Mouse (Mus musculus) layer of hippocampus, postnatal 25 days (tissue): Measurements from ENCODE around the gene Atp2b4. TPM values are rescaled to one million over a fixed set of nuclear protein-coding genes. Genes with fewer than 3 reads are reported as not detected.

Source experiments
- DNase-seq, 2 experiments: peaks; one replicate each; pipeline ENCODE4 v3.0.0; 2022; ENCODE audit warnings: mixed read lengths in 2 of 2, low spot score in 1 of 2; ENCODE audit errors: extremely low spot score in 1 of 2
- total RNA-seq, 2 experiments: library from RNA; stranded (reverse); gene quantifications; 2 replicates each; pipeline ENCODE4 v1.2.3; 2021

Atp2b4 gene
- total RNA-seq, result 10 to 100 TPM; 67.6 to 79.3 TPM

DNA sequence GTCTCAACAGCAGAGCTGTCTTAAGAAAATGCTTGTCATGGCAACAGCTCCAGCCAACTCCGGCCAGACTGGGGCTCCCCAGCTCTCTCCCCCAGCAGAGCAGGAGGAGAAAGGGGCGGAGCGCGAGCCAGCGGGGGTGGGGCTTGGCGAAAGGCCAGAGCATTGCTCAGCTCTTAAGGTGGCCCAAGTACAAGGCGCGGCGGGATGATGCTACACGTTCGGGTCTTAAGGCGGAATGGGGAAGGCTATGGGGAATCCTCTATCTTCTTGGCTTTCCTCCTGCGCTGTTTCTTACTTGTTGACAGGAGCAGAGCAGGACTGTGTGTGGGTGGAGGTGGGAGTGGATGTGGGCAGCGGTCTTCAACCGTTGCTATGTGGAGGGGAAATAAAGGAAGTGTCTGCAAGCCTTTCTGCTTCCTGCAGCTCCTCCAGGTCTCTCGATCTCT, at the start of gene Atp2b4:
Gene Atp2b4 (minus strand): TSS at position 94 of the 446 bp plus-strand sequence.
- DNase-seq, result peak; percentile 83 to 93

DNA sequence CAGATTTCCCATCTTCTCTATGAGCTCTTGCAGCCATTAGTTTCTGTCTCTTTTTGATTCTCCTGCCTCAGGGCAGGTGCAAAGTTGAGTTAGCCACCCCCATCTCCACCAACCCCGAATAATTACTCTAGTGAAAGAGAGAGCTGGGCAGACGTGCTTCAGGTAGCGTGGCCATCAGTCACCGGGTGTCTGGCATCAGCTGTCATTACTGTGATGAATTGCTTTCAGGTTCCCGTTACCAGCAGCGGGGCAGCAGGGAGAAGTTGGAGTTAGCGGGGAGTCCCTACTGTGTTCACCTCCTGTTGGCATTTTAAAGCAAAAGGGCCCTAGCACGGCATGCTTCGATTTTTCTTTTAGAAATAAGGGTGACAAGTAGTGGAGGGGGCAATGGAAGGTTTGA, 43.9 kb upstream of the Atp2b4 start:
- no peak for DNase-seq

DNA sequence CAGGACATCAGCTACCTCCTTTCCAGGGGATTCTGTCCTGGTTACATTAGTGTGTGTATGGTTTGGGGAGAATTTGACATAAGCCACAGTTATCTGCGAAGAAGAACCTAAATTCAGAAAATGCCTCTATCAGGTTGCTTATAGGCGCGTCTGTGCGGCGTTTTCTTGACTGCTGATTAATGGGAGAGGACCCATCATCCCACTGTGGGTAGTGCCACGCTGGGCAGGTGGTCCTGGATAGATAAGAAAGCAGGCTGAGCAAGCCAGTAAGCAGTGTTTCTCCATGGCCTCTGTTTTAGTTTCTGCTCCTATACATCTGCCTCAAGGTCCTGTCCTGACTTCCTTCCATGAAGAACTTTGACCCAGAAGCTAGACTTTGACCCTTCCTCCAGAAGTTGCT, 43.1 kb upstream of the Atp2b4 start:
- no peak for DNase-seq

- DNase-seq, result no peak
Observed at GRCm38 (mm10) chr1:133843370-133843769, 42.5 kb upstream of the Atp2b4 start.

DNA sequence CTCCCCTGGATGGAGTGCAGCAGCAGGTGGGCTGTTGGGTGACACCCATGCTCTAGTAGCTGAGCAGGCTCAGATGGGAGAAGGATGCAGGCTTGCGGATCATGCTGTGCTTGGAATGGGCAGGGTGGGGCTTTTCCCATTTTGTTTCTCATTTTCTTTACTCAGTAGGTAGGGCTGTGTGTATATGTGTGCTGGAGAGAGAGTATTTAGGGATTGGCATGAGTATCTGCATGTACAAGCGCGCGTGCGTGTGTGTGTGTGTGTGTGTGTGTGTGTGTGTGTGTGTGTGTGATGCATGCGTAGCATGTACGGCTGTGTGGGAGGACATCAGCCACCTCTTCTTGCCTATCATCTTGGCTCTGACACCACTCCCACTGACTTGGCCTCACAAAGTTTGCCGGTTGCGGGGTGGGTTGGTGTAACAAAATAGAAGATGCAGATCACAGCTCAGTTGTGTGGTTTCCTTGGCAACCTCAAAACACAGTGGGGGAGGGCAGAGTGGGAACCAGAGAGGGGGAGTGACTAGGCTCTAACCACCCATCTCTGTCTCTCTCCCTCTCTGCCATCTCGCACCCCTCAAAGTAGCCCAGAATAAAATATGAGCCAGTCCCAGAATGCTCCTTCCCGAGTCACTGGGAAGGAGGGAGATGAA, 41.4 kb upstream of the Atp2b4 start:
- peak in 1 of 2 experiments; percentile 20 for DNase-seq

- no peak for DNase-seq
Observed at GRCm38 (mm10) chr1:133841171-133841926, 40.5 kb upstream of the Atp2b4 start.

GRCm38 (mm10) chr1:133840530-133840929, 39.7 kb upstream of the Atp2b4 start:
- no peak for DNase-seq

- no peak for DNase-seq
Observed at GRCm38 (mm10) chr1:133834309-133834708, 33.5 kb upstream of the Atp2b4 start.

- DNase-seq, result no peak
Observed at GRCm38 (mm10) chr1:133832781-133833180, 31.9 kb upstream of the Atp2b4 start.

DNA sequence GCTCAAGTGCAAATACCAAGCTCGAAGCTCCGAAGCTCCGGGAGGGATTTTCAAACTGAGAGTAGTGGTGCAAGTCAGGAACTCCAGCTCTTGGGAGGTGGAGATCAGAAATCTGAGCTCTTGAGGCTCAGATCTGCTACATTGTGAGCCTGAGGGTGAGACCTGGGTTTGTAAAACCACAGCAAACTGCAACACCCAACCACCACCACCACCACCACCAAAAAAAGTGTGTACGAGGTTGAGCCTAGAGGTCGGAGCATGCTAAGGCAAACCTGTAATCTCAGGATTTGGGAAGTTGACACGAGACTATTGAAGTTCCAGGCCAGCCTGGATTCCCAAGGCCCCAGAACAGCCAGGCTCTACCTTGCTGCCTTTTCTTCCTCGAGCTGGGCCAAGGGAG, 25.4 kb upstream of the Atp2b4 start:
- no peak for DNase-seq

GRCm38 (mm10) chr1:133825543-133825942, 24.7 kb upstream of the Atp2b4 start:
- no peak for DNase-seq

DNA sequence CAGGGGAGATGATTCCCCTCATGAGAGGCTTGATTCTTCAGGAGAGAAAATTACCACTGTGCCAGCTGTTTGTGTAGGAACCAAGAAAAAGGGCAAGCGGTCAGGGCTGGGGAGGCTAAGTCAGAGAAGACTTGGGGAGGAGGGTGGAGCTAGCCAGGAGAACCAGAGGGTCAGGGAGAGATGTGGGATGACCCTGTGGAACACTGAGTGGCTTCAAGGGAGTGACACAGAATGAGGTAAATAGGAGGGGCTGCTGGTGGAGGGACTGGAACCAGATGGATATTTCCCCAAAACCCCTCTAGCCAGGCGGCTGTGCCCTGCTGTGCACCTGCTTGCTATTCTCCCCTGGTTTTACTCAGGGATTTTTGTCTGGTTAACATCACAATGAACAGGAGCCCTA, 24.3 kb upstream of the Atp2b4 start:
- no peak for DNase-seq

GRCm38 (mm10) chr1:133821144-133821543, 20.3 kb upstream of the Atp2b4 start:
- DNase-seq, result no peak

GRCm38 (mm10) chr1:133820100-133820499, 19.3 kb upstream of the Atp2b4 start:
- DNase-seq, result no peak

GRCm38 (mm10) chr1:133818531-133818930, 17.7 kb upstream of the Atp2b4 start:
- DNase-seq, result no peak

GRCm38 (mm10) chr1:133815747-133816491, 15.1 kb upstream of the Atp2b4 start:
- no peak for DNase-seq

GRCm38 (mm10) chr1:133809376-133809775, 8.5 kb upstream of the Atp2b4 start:
- DNase-seq, result no peak

- DNase-seq, result no peak
Observed at GRCm38 (mm10) chr1:133808020-133808419, 7.2 kb upstream of the Atp2b4 start.

DNA sequence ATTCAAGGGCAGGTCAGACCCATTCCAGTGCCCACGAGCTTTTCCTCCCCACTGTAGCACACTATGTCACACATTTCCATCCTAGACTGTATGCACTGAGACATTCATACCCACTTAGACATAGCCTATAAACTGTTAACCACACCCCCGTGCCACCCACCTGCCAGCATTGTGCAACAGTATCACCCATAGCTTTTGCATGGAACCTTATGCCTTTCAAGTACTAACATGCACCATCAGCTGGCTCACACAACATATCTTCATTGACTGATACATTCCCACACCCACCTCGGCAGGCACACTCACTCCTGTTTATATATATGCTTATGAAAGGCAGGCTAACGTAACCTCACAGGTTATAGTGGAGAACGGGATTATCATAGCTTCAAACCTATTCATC, 902 bp upstream of the Atp2b4 start:
- no peak for DNase-seq

GRCm38 (mm10) chr1:133800512-133800911, 329 bp downstream of the Atp2b4 start:
- no peak for DNase-seq
